Mouse (Mus musculus) testis, adult 2 months (tissue): ENCODE results near the gene AI661453.

Source experiments
- CTCF ChIP-seq: fragments of 200-500 bp; IDR thresholded peaks from 2 replicates; pipeline ENCODE4 v1.5.1; 2012; ENCODE audit warnings: low read depth, mild to moderate bottlenecking, inconsistent platforms, low read length, moderate library complexity; ENCODE audit not compliant: control insufficient read depth, insufficient read depth, insufficient replicate concordance
- POLR2A ChIP-seq: fragments of 200-500 bp; IDR thresholded peaks from 2 replicates; pipeline ENCODE4 v1.6.1; 2012; ENCODE audit warnings: low read depth, mild to moderate bottlenecking, inconsistent platforms, low read length, moderate library complexity; ENCODE audit not compliant: control insufficient read depth

DNA sequence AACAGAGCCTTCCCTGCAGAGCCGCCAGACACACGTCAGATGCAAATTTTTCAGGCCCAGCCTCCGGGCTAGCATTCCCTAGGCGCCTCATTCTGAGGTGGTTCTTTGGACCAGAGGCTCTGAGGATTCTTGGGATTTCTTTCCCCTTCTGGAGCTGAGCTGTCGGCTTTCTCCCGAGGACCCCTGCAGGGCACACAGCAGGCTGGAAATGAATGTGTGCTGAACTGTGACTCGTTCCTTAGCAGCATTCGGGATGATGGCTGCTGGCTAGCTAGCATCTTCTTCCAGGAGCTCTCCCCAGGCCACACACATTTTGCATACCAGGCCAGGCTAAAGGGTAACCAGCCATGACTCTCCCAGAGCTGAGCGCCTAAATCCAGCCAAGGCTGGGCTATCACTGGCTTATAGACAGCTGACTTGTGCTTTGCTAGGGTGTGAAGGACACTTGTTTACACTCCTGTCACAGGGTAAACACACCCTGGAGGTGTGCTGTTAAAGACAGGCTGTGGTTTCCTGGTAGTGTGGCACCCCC, 4.0 kb downstream of the AI661453 start:
- TF ChIP-seq POLR2A (no peak), CTCF (no peak)
